Mouse (Mus musculus): ENCODE data around the gene Olfr689.

GRCm38 (mm10) chr7:105361713-105362112 is 50.7 kb downstream of the Olfr689 start:
- no peak for TF ChIP-seq POLR2A (IDR thresholded peaks at IDR 0.05; ENCODE audit: insufficient read depth, low read length)
- no peak for TF ChIP-seq EP300 (IDR thresholded peaks at IDR 0.05; ENCODE audit: insufficient read depth, low read depth, low read length)

Data from ES-Bruce4 (cell line).